Mouse (Mus musculus): ENCODE measurements around the gene Rnft2. TPM values are rescaled to one million over a fixed set of nuclear protein-coding genes. Genes with fewer than 3 reads are reported as not detected.

The Rnft2 gene
- not detected for polyA plus RNA-seq (2014; fragmentation: Illumina TruSeq; extraction: RNeasy Lipid Tissue Mini Kit (QIAGEN cat#74804); ENCODE audit: low read depth, low replicate concordance)

GRCm38 (mm10) chr5:118244606-118245443 lies at the start of gene Rnft2, which contains the start of gene 2410131K14Rik:
Gene Rnft2 (minus strand): TSS chr5:118245116.
Gene 2410131K14Rik (plus strand): TSS chr5:118245227.

GRCm38 (mm10) chr5:118164581-118164980 lies 80.3 kb downstream of the Rnft2 start, which contains the start of gene Hrk:
Gene Hrk (plus strand): TSS chr5:118164648.

GRCm38 (mm10) chr5:118154839-118155564 lies 89.9 kb downstream of the Rnft2 start, which contains the start of gene Fbxw8:
Gene Fbxw8 (minus strand): TSS chr5:118155464.

Other genes starting within 250 kb of the Rnft2 start
- gene Tesc, start 217.4 kb downstream of the Rnft2 start, polyA plus RNA-seq (2014; fragmentation: Illumina TruSeq; extraction: RNeasy Lipid Tissue Mini Kit (QIAGEN cat#74804); ENCODE audit: low read depth, low replicate concordance), result 2.2 TPM
- 1.1 TPM for gene Fbxw8, start 89.7 kb downstream of the Rnft2 start, polyA plus RNA-seq (2014; fragmentation: Illumina TruSeq; extraction: RNeasy Lipid Tissue Mini Kit (QIAGEN cat#74804); ENCODE audit: low read depth, low replicate concordance)
- gene Hrk, start 80.5 kb downstream of the Rnft2 start, polyA plus RNA-seq (2014; fragmentation: Illumina TruSeq; extraction: RNeasy Lipid Tissue Mini Kit (QIAGEN cat#74804); ENCODE audit: low read depth, low replicate concordance), result not detected
- 3.0 TPM for gene 2410131K14Rik, start 111 bp upstream of the Rnft2 start, polyA plus RNA-seq (2014; fragmentation: Illumina TruSeq; extraction: RNeasy Lipid Tissue Mini Kit (QIAGEN cat#74804); ENCODE audit: low read depth, low replicate concordance)